Mouse (Mus musculus) hindbrain, embryonic 11.5 days (tissue): ENCODE results near the gene Bmp4. TPM values are rescaled to one million over a fixed set of nuclear protein-coding genes. Genes with fewer than 3 reads are reported as not detected.

Source experiments
- ATAC-seq: fragments of 200-750 bp; cut with Nextera tagmentation; 2 replicates; pipeline ENCODE4 v1.8.0; 2017; ENCODE audit warnings: mild to moderate bottlenecking, moderate TSS enrichment, moderate library complexity; ENCODE audit not compliant: low FRiP score
- DNase-seq: peaks from one replicate; pipeline ENCODE4 v3.0.0-alpha.2; 2015; ENCODE audit warnings: low spot score
- H3K27ac ChIP-seq: fragments of 300-500 bp; sonication (generic); 2 replicates; pipeline ENCODE4 v1.5.1; 2014; ENCODE audit warnings: mild to moderate bottlenecking, low read depth, low read length
- H3K27me3 ChIP-seq: fragments of 300-500 bp; sonication (generic); 2 replicates; pipeline ENCODE4 v1.6.1; 2014; ENCODE audit warnings: mild to moderate bottlenecking, low read length, moderate library complexity, mixed read lengths; ENCODE audit not compliant: control insufficient read depth, insufficient read depth
- H3K36me3 ChIP-seq: fragments of 300-500 bp; sonication (generic); 2 replicates; pipeline ENCODE4 v1.6.1; 2014; ENCODE audit warnings: mild to moderate bottlenecking, low read length, moderate library complexity, mixed read lengths; ENCODE audit not compliant: control insufficient read depth, insufficient read depth
- H3K4me1 ChIP-seq: fragments of 300-500 bp; sonication (generic); replicated peaks from 2 replicates; pipeline ENCODE4 v1.6.1; 2014; ENCODE audit warnings: low read length, mixed read lengths; ENCODE audit not compliant: control insufficient read depth, insufficient read depth
- H3K4me2 ChIP-seq: fragments of 300-500 bp; sonication (generic); replicated peaks from 2 replicates; pipeline ENCODE4 v1.6.1; 2014; ENCODE audit warnings: mild to moderate bottlenecking, low read depth, low read length
- H3K4me3 ChIP-seq: fragments of 300-500 bp; sonication (generic); 2 replicates; pipeline ENCODE4 v1.5.1; 2014; ENCODE audit warnings: low read depth, low read length
- H3K9ac ChIP-seq: fragments of 300-500 bp; sonication (generic); 2 replicates; pipeline ENCODE4 v1.6.1; 2014; ENCODE audit warnings: low read depth, low read length
- H3K9me3 ChIP-seq: fragments of 300-500 bp; sonication (generic); 2 replicates; pipeline ENCODE4 v1.6.1; 2016; ENCODE audit warnings: low read length; ENCODE audit not compliant: control insufficient read depth
- WGBS: fragments of 180-500 bp; shearing (Covaris S2); extraction: QIAGEN DNeasy Blood & Tissue Kit; methylation state at CpG from one replicate; pipeline ENCODE4 v1.1.7; 2014; 5-methylcytosine and 5-hydroxymethylcytosine counted together
- polyA plus RNA-seq: library from polyadenylated mRNA; unstranded; fragments of >200 nt; fragmentation: Nextera tagmentation; extraction: Ambion mirVana; gene quantifications from 2 replicates; pipeline ENCODE4 v1.2.1, GENCODE M21; 2014

Bmp4 gene
- polyA plus RNA-seq, 1 experiment from 2014 or later: 11.4 TPM

DNA sequence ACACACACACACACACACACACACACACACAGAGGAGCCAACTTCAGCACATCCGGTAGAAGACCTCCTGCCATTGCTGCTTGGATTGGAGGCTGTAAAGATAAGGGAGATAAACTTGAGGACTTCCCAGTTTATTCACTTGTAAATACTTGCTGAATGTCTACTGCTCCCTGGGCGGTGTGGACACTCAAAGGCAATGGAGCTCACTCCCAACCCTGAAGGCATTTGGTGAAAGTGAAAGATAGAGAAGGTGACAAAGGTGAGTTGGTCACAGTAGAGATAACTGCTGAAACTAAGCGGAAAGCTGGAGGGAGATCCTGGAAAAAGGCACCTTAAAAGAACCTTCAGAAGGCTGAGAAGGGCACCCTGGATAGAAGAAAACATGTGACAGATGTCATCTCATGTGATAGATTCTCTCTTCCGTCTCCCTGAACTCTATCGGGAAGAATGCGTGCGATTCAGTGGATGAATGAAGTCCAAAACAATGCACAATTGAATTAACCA is 22.1 kb upstream of the Bmp4 start:
- DNase-seq (no peak), ATAC-seq (no peak)
- no peak overlapping the region for H3K9ac ChIP-seq
- H3K4me3 ChIP-seq: no peak overlapping the region
- no peaks in the 10 kb centered on the region for H3K4me1 ChIP-seq
- no peaks in the 10 kb centered on the region for H3K36me3 ChIP-seq
- no peak overlapping the region for H3K4me2 ChIP-seq
- H3K27me3 ChIP-seq: no peaks in the 10 kb centered on the region
- H3K9me3 ChIP-seq: no peaks in the 10 kb centered on the region
- WGBS: 77% methylated on average over 7 of the region's 7 CpGs
- no peak overlapping the region for H3K27ac ChIP-seq

DNA sequence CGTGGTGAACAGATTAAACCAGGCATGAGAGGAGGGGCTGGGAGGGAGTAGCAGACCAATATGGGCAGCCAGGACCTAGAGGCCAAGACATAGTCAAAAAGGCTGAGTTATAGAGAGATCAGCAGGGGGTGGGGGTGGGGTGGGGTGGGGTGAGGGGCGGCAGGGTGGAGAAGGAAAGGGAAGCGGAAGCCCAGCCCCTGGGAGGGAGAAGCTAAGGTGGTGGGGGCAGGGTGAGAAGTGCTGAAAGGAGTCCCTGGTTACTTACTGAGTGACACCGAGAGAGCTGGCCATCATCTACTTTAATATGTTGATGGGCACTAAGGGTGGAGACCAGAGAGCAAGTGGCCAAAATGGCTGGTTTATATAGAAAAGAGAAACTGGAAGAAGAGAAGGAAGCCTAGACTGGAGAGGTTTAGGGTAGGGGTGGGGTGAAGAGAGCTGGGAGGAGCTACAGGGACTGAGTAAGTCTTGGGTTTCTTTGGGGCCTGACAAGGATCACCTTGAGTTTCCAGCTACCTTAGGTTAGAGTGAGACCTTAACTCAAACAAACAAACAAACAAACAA is 20.2 kb upstream of the Bmp4 start:
- H3K36me3 ChIP-seq: no peaks in the 10 kb centered on the region
- 67% methylated on average over 3 of the region's 4 CpGs for WGBS
- no peaks in the 10 kb centered on the region for H3K9me3 ChIP-seq
- no peak overlapping the region for H3K9ac ChIP-seq
- ATAC-seq (no peak), DNase-seq (no peak)
- no peak overlapping the region for H3K4me3 ChIP-seq
- no peak overlapping the region for H3K4me2 ChIP-seq
- H3K27ac ChIP-seq: no peak overlapping the region
- no peaks in the 10 kb centered on the region for H3K27me3 ChIP-seq
- no peaks in the 10 kb centered on the region for H3K4me1 ChIP-seq

DNA sequence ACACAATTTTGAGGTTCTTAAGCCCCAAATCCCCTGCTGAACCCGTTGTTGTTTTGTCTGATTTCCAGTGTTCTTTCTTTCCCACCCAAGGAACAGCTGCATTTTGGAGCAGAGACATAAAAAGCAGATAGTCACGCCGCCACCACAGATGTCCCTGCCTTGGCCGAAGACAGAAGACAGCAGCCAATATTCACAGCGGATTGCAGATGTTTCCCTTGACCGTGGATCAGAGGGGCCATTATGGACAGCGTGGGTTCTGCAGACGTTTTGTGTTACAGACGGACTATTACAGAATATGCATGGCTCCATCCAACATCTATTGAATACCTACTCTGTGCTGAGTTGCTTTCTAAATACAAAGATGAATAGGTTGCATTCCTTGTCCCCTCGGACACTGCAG is 18.5 kb upstream of the Bmp4 start:
- H3K4me2 ChIP-seq: no peak overlapping the region
- DNase-seq (no peak), ATAC-seq (no peak)
- no peak overlapping the region for H3K4me3 ChIP-seq
- H3K27ac ChIP-seq: no peak overlapping the region
- H3K9ac ChIP-seq: no peak overlapping the region
- no peaks in the 10 kb centered on the region for H3K9me3 ChIP-seq
- WGBS: 83% methylated on average over 10 of the region's 10 CpGs
- no peaks in the 10 kb centered on the region for H3K4me1 ChIP-seq
- H3K36me3 ChIP-seq: no peaks in the 10 kb centered on the region
- no peaks in the 10 kb centered on the region for H3K27me3 ChIP-seq

DNA sequence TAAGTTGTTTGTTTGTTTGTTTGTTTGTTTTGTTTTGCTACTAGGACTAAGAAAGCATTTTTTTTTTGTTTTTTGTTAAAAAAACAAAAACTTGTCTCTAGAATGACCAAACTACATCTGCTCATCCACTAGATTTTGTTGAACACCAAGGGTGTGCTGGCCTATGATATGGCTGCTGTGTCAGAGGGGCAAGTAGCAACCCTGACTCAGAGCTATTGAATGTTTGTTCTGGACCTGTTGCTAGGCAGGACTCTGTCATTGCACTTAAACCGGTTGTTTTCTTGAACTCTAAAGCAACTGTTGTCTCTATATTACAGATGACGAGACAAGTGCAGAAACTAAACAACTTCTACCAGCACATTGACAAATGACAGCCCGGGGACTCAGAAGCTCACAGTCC is 17.9 kb upstream of the Bmp4 start:
- no peaks in the 10 kb centered on the region for H3K27me3 ChIP-seq
- DNase-seq: no peak
- H3K9ac ChIP-seq: no peak overlapping the region
- no peak overlapping the region for H3K4me2 ChIP-seq
- no peak for ATAC-seq
- 86% methylated on average over 3 of the region's 3 CpGs for WGBS
- no peaks in the 10 kb centered on the region for H3K9me3 ChIP-seq
- H3K4me1 ChIP-seq: no peaks in the 10 kb centered on the region
- H3K27ac ChIP-seq: no peak overlapping the region
- no peaks in the 10 kb centered on the region for H3K36me3 ChIP-seq
- H3K4me3 ChIP-seq: no peak overlapping the region

DNA sequence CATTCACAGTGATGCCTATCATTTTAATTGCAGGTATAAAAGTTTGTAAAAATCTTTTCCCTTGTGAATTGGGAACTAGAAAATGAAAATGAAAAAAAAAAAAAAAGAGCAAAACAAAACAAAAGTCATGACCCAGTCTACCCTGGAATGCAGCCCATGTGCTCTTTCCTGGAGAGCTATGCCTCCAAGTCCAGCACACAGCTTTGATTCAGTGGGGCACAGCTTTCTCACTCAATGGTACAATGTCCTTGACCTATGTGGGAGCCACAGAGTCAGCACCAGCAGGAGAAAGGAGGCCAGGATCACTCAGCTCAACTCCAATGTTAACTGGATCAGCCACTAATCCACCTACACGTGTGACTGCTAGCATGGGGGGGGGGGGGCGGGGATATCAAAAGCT is 9.5 kb upstream of the Bmp4 start:
- no peak overlapping the region for H3K4me3 ChIP-seq
- no peak overlapping the region for H3K9ac ChIP-seq
- DNase-seq: no peak
- no peak overlapping the region for H3K4me2 ChIP-seq
- no peak for ATAC-seq
- WGBS: 78% methylated on average over 2 of the region's 2 CpGs
- H3K27ac ChIP-seq: no peak overlapping the region
- no peaks in the 10 kb centered on the region for H3K4me1 ChIP-seq
- no peaks in the 10 kb centered on the region for H3K36me3 ChIP-seq
- H3K27me3 ChIP-seq: peaks cover 23% of the 10 kb centered on the region
- H3K9me3 ChIP-seq: no peaks in the 10 kb centered on the region

DNA sequence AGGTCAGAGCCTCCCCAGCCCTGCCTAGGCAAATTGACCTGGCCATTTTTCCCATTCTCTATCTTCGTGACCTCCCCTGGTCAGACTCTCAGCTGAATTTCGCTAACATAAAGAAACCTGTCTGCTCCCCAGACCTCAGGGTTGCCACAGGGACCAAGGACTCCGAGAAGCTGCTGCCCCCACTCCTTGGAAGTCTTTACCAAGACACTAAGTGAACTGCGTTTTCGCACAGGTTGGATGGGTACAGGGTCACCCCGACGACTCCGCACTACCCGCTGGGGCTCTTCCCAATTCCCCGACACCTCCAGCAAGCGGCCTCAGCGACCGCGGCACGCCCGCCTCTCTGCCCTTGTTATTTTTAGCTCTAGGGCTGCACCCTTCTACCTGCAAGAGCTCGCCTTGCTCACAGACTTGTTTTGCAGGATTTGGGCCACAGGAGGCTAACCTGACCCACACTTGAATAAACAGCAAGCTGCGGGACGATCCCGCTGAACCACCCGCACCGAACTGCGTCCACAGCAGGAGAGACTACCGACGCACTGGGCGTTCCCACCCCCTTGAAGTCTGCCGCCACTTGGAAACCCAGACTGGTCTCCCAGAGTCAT is 7.7 kb upstream of the Bmp4 start:
- H3K9ac ChIP-seq: no peak overlapping the region
- no peaks in the 10 kb centered on the region for H3K4me1 ChIP-seq
- 2% methylated on average over 27 of the region's 27 CpGs for WGBS
- no peak overlapping the region for H3K27ac ChIP-seq
- no peaks in the 10 kb centered on the region for H3K36me3 ChIP-seq
- no peaks in the 10 kb centered on the region for H3K9me3 ChIP-seq
- H3K4me2 ChIP-seq: peak overlapping the region; percentile 29
- H3K4me3 ChIP-seq: peak overlapping the region; percentile 17; the same call in 1 of the 2 replicates
- DNase-seq (peak; percentile 41), ATAC-seq (no peak)
- peaks cover 23% of the 10 kb centered on the region for H3K27me3 ChIP-seq

DNA sequence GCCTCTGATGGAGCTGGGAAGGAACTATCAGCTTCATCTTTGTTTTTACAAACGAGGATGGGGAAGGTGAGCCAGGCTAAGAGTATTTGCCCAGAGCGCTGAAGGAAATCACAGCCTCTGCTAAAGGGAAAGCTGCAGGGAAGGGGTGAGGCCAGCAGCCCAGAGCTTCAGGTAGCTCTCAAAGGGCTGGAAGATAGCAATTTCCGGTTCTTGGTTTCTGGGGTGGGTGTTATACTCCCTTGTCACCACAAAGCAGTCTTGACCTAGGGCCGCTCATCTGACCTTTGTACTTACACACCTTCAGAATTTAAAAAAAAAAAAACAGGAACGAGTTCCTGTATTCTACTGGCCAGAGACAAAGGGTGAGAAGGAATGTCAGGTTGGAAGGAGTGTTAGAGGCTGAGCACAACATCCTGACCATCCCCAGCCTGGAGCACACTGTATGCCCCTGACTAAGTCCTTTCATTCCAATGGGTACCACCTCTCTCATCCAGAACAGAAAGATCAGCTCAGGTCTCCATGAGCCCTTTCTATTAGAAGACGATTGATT is 1.2 kb upstream of the Bmp4 start:
- H3K4me1 ChIP-seq: 0 out of 2 replicates have a peak, but pooled peaks cover 5% of the 10 kb centered on the region
- DNase-seq: no peak
- no peak overlapping the region for H3K27ac ChIP-seq
- no peak overlapping the region for H3K4me3 ChIP-seq
- no peaks in the 10 kb centered on the region for H3K36me3 ChIP-seq
- H3K9ac ChIP-seq: no peak overlapping the region
- WGBS: 49% methylated on average over 6 of the region's 6 CpGs
- no peaks in the 10 kb centered on the region for H3K9me3 ChIP-seq
- ATAC-seq: no peak
- H3K4me2 ChIP-seq: no peak overlapping the region
- H3K27me3 ChIP-seq: peaks cover 36% of the 10 kb centered on the region

DNA sequence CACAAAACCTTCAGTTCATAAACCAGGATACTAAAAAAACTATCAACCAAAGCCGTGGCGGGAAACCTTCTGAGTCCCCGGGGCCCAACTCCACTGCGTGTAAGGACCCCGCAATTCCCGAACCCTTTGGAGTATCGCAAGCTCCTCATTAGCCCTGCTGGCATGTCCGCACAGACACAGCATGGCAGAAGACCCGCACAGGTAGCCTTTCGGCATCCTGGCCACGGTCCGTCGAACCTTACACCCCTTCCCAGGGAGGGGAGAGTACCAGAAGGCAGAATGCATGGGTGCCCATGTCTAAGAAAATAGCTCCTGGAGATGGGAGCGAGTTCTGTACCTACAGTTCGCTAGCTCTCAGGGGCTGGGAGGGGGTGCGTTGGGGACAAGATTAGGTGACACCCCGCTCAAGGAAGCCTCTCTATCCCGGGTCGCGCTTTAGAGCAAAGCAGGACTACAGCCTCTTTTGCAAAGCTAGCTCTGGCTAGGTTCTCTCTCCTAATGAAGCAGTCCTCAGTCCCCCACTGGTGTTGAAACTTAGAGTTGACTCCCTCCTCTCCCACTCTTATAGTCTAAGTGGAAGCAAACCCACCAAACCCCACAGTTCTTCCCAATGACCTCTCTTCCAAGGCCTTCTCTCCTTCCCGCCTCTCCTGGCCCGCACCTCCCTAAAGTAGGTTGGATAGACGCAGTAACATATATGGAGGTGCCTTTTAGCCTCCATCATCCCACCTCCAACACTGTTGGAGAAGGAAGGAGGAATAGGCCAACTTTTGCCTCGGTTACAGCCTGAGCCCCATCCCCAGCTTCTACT is 826 bp downstream of the Bmp4 start:
- no peaks in the 10 kb centered on the region for H3K36me3 ChIP-seq
- no peak overlapping the region for H3K27ac ChIP-seq
- peaks cover 46% of the 10 kb centered on the region for H3K27me3 ChIP-seq

More for the DNA sequence above, 826 bp downstream of the Bmp4 start:
- no peaks in the 10 kb centered on the region for H3K9me3 ChIP-seq
- 0 out of 2 replicates have a peak overlapping the region, but pooled peaks have one; percentile 20 for H3K9ac ChIP-seq
- peak; percentile 50 for DNase-seq
- H3K4me2 ChIP-seq: peak overlapping the region; percentile 46
- no peak for ATAC-seq
- WGBS: 5% methylated on average over 24 of the region's 24 CpGs
- H3K4me1 ChIP-seq: 0 out of 2 replicates have a peak, but pooled peaks cover 5% of the 10 kb centered on the region
- H3K4me3 ChIP-seq: peak overlapping the region; percentile 23
